Mouse (Mus musculus): ENCODE measurements around the gene Sfxn2. TPM values are rescaled to one million over a fixed set of nuclear protein-coding genes. Genes with fewer than 3 reads are reported as not detected.

Gene Sfxn2
- polyA plus RNA-seq, 1 experiment from 2014 or later: 15.0 TPM

- H3K27ac ChIP-seq: peak overlapping the region; percentile 71
- no peaks in the 10 kb centered on the region for H3K9me3 ChIP-seq (replicated peaks)
- no peaks in the 10 kb centered on the region for H3K27me3 ChIP-seq
- peak overlapping the region; percentile 23; the same call in 1 of the 2 replicates for H3K9ac ChIP-seq
- peaks cover 64% of the 10 kb centered on the region for H3K4me1 ChIP-seq
- H3K36me3 ChIP-seq: peaks cover 16% of the 10 kb centered on the region; the same call in 1 of the 2 replicates
- H3K4me2 ChIP-seq (replicated peaks): no peak overlapping the region
- ATAC-seq (ENCODE audit: low FRiP score): peak; percentile 35; the same call in 1 of the 2 replicates
- H3K4me3 ChIP-seq: no peak overlapping the region
- WGBS: 76% methylated on average over 10 of the region's 10 CpGs
Measured at GRCm38 (mm10) chr19:46644343-46644792, 71.2 kb downstream of the Sfxn2 start.

DNA sequence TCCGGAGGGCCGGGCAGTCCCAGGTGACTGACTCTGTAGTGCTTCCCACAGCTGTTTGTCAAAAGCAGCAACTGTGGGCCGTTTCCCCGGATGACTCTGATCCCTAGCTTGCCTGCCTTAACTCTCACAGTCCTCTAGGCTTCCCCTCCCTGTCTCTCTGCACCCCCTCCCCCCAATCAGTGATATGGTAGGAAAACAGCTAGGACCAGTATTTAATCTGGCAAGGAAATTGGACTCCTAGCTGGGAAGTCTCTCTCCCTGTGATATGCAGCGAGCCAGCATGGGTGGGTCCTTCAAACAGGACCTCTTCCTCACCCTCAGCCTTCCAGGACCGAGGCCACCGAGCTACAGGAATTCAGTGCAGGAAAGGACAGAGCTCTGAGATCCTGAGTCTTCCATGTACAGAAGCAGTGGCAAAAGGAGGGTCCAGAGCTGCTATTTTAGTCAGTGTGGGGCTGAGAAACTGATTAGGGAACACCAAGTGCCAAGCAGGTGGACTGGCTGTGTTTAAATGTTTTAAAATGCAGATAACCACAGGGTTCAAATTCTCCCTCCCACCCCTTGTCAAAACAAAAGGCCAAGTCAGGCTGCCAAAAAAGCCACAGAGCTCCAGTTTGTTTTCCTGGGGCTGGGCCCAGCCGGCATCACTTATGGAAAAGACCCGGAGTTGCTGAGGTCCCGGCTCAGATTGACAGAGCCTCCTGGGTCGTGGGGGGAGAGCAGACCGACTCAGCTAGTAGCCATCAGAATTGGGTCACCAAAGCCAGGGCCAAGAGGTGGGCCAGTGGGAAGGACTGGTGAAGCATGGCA is 71.8 kb downstream of the Sfxn2 start:
- Histone ChIP-seq H3K4me1 (peaks cover 64% of the 10 kb centered on the region), H3K27ac (peak overlapping the region; percentile 71), H3K4me3 (no peak overlapping the region), H3K36me3 (peaks cover 16% of the 10 kb centered on the region; the same call in 1 of the 2 replicates), H3K27me3 (no peaks in the 10 kb centered on the region), H3K9ac (peak overlapping the region; percentile 23; the same call in 1 of the 2 replicates), H3K9me3 (replicated peaks) (no peaks in the 10 kb centered on the region), H3K4me2 (replicated peaks) (no peak overlapping the region)
- WGBS: 29% methylated on average over 12 of the region's 12 CpGs
- 0 out of 2 replicates have a peak, but pooled peaks have one; percentile 8 for ATAC-seq (ENCODE audit: low FRiP score)

GRCm38 (mm10) chr19:46646041-46646481 is 72.9 kb downstream of the Sfxn2 start:
- peaks cover 16% of the 10 kb centered on the region; the same call in 1 of the 2 replicates for H3K36me3 ChIP-seq
- ATAC-seq (ENCODE audit: low FRiP score): no peak
- no peaks in the 10 kb centered on the region for H3K9me3 ChIP-seq (replicated peaks)
- 74% methylated on average over 12 of the region's 12 CpGs for WGBS
- no peaks in the 10 kb centered on the region for H3K27me3 ChIP-seq
- peaks cover 58% of the 10 kb centered on the region for H3K4me1 ChIP-seq
- H3K4me3 ChIP-seq: no peak overlapping the region
- no peak overlapping the region for H3K4me2 ChIP-seq (replicated peaks)
- H3K9ac ChIP-seq: no peak overlapping the region
- H3K27ac ChIP-seq: peak overlapping the region; percentile 71

DNA sequence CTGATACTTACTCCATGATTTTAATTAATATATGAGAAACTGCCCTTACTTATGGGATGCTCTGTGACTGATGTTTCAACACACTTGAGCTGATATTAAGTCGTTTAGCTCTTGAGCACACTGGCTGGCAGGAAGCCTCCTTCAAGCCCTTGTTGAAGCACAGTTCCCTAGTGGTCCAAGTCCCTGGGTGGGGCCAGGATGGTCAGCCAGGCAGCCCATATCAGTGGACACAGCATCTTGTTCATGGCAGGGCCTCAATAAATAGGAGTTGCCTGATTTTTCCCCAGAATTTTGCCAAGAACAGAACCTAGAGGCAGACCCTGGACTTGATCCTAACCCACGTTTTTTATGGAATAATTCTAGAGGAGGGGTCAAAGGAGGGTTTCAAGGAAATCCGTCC is 74.1 kb downstream of the Sfxn2 start:
- no peak overlapping the region for H3K4me2 ChIP-seq (replicated peaks)
- H3K9me3 ChIP-seq (replicated peaks): no peaks in the 10 kb centered on the region
- WGBS: 80% methylated on average over 3 of the region's 3 CpGs
- no peak overlapping the region for H3K27ac ChIP-seq
- no peak for ATAC-seq (ENCODE audit: low FRiP score)
- peaks cover 23% of the 10 kb centered on the region for H3K36me3 ChIP-seq
- no peak overlapping the region for H3K9ac ChIP-seq
- H3K27me3 ChIP-seq: no peaks in the 10 kb centered on the region
- H3K4me1 ChIP-seq: peaks cover 46% of the 10 kb centered on the region
- no peak overlapping the region for H3K4me3 ChIP-seq

Other genes with a start within 250 kb of the Sfxn2 start
- gene Psd, start 246.2 kb upstream of the Sfxn2 start, polyA plus RNA-seq (2016; fragmentation: Nextera tagmentation; extraction: Ambion mirVana): 33.2 and 34.7 TPM in 2 replicates
- 26.2 and 28.3 TPM in 2 replicates for gene Fbxl15, start 245.2 kb upstream of the Sfxn2 start, polyA plus RNA-seq (2016; fragmentation: Nextera tagmentation; extraction: Ambion mirVana)
- 239 and 261 TPM in 2 replicates for gene Cuedc2, start 234.7 kb upstream of the Sfxn2 start, polyA plus RNA-seq (2016; fragmentation: Nextera tagmentation; extraction: Ambion mirVana)
- 7.1 and 7.6 TPM in 2 replicates for gene Mfsd13a, start 232.2 kb upstream of the Sfxn2 start, polyA plus RNA-seq (2016; fragmentation: Nextera tagmentation; extraction: Ambion mirVana)
- 1.4 and 1.5 TPM in 2 replicates for gene 2310034G01Rik, start 223.1 kb upstream of the Sfxn2 start, polyA plus RNA-seq (2016; fragmentation: Nextera tagmentation; extraction: Ambion mirVana)
- gene Actr1a, start 177.6 kb upstream of the Sfxn2 start, polyA plus RNA-seq (2016; fragmentation: Nextera tagmentation; extraction: Ambion mirVana): 240 and 246 TPM in 2 replicates
- 37.7 and 39.3 TPM in 2 replicates for gene Sufu, start 176.5 kb upstream of the Sfxn2 start, polyA plus RNA-seq (2016; fragmentation: Nextera tagmentation; extraction: Ambion mirVana)
- gene Trim8, start 71.7 kb upstream of the Sfxn2 start, polyA plus RNA-seq (2016; fragmentation: Nextera tagmentation; extraction: Ambion mirVana): 41.8 and 44.7 TPM in 2 replicates
- gene Arl3, start 167 bp upstream of the Sfxn2 start, polyA plus RNA-seq (2016; fragmentation: Nextera tagmentation; extraction: Ambion mirVana): 190 and 196 TPM in 2 replicates
- gene Wbp1l, start 25.7 kb downstream of the Sfxn2 start, polyA plus RNA-seq (2016; fragmentation: Nextera tagmentation; extraction: Ambion mirVana): 54.6 and 56.4 TPM in 2 replicates
- gene Cyp17a1, start 99.8 kb downstream of the Sfxn2 start, polyA plus RNA-seq (2016; fragmentation: Nextera tagmentation; extraction: Ambion mirVana): not detected in 2 replicates
- gene Borcs7, start 116.5 kb downstream of the Sfxn2 start, polyA plus RNA-seq (2016; fragmentation: Nextera tagmentation; extraction: Ambion mirVana): 14.6 and 17.5 TPM in 2 replicates
- 31.1 and 32.0 TPM in 2 replicates for gene As3mt, start 134.1 kb downstream of the Sfxn2 start, polyA plus RNA-seq (2016; fragmentation: Nextera tagmentation; extraction: Ambion mirVana)
- gene Cnnm2, start 188.2 kb downstream of the Sfxn2 start, polyA plus RNA-seq (2016; fragmentation: Nextera tagmentation; extraction: Ambion mirVana): 6.9 and 7.2 TPM in 2 replicates